Mouse (Mus musculus) heart, postnatal 10 days (tissue): ENCODE results near the gene Strn3. TPM values are rescaled to one million over a fixed set of nuclear protein-coding genes. Genes with fewer than 3 reads are reported as not detected.
"Not testable (repeated sequence)": the region's sequence is repeated elsewhere in the genome, so short reads cannot be mapped to it uniquely, and the experiment has no call there.

Experiments used
- DNase-seq, 2 experiments: peaks; one replicate each; pipeline ENCODE4 v3.0.0; 2021
- intact Hi-C: fragments of 180-260 bp; cut with DNase I; formaldehyde crosslinking; loops from one replicate; pipeline ENCODE4 v1.15.1; 2025
- total RNA-seq, 2 experiments: library from RNA; stranded (reverse); gene quantifications; 2 replicates each; pipeline ENCODE4 v1.2.3; 2021

Strn3 gene
- total RNA-seq, 2 experiments from 2014 or later: 88.2 to 97.4 TPM

DNA sequence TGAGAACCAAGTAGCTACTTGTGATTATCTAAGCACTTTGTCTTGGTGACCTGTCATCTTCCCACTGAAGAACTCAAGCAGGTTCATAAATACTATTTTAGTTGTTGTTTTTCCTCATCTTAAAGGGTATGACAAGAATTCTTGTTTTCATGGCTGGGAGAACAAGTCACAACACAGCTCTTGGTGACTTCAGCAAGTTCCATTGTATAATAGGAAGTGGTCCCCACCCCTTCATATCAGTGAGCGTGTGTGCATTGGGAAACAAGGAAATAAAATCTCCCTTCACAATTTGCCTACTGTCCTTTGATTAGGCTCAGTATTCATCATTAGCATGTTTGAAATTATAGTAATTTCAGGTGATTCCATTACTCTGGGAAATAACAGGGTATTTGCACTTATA lies 3.3 kb upstream of the Strn3 start:
- intact Hi-C loops: no loop called here
- DNase-seq: no peak

DNA sequence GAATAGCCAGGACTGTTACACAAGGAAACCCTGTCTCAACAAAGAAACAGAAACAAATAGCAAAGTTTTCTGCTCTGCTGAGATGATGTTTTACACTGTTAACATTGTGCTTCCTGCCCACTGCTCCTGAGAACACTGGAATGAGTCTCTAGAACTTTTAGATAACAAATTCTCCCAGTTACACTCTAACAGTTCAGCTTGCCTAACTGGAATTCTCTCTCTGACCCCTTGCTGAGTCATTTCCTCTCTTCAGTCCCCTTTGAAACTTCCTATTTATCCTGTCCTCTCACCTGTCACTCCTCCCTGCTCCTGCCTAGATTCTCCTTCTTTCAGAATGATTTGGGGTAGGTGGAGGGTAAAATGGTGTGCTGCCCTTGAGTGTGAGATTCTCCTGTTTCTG lies 2.4 kb upstream of the Strn3 start:
- intact Hi-C loops: no loop called here
- DNase-seq: no peak

DNA sequence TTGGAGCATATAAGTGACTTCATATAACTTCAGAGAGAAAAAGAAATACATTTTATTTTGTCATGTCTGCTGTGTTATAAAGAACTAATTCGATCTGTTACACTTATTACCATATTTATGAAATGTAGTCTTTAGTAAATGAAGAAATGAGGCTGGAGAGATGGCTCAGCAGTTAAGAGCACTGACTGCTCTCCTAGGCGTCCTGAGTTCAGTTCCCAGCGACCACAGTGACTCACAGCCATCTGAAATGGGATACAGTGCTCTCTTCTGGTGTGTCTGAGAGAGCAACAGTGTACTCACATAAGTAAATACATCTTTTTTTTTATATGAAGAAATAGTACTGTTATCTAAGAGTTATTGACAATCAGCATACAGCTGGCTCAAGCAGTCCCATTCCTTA lies 1.7 kb upstream of the Strn3 start:
- intact Hi-C loops: no loop called here
- DNase-seq: no peak

DNA sequence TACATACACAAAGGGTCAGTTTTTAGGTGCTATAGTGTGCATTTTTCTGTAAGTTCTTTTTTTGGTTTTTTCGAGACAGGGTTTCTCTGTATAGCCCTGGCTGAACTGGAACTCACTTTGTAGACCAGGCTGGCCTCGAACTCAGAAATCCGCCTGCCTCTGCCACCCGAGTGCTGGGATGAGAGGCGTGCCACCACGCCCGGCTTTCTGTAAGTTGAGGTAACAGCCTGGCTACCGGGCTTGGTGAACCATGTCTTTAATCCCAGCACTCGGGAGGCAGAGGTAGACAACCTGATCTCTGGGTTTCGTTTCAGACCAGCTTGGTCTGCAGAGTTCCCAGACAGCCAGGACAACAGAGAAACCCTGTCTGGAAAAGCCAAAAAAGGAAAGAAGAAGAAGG lies 1.2 kb upstream of the Strn3 start:
- intact Hi-C loops, DNase-seq: not testable (repeated sequence)

DNA sequence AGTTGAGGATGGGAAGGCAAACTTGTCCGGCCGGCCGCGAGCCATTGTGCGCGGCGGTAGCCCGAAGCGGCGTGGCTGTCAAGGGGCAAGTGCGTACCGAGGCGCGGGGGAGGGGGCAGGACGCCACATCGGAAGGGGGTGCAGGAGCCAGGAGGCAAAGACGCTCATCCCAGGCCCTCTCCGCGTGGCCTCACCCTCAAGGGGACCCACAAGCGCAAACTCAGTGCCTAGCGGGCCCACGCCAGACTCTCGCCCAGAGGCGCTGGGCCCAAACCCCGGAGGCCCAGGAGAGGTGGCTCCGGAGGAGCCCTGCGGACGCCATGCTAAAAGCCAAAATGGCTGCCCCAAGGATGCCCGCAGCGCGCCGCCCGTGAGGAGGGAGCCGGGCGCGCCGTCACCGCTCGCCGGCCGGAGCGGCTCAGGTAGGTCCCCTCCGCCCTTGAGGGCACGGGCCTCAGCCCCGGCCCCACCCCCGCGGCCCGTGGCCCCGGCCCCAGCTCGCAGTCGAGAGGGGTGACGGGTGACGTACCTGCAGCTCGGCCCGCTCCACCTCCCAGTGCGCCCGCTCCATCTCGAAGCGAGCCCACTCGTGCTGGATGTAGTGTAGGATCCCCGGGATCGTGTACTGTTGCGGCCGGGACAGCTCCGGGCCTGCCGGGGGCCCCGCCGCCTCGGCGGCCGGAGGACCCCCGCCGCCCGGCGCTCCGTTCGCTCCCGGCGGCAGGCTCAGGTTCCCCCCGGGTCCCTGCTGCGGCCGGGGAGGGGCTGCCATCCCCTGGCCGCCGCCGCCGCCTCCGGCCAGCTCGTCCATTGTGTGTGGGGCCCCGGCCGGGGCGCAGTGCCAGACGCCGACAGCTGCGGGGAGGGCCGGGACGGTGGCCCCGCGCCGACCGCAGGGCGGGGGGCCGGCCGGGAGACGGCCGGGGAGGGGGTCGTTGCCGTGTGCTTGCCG lies 528 bp downstream of the Strn3 start, which contains the start of gene Ap4s1:
Ap4s1 (plus strand) TSS at position 141 of the 952 bp plus-strand sequence.
- peak; percentile 82 for DNase-seq

DNA sequence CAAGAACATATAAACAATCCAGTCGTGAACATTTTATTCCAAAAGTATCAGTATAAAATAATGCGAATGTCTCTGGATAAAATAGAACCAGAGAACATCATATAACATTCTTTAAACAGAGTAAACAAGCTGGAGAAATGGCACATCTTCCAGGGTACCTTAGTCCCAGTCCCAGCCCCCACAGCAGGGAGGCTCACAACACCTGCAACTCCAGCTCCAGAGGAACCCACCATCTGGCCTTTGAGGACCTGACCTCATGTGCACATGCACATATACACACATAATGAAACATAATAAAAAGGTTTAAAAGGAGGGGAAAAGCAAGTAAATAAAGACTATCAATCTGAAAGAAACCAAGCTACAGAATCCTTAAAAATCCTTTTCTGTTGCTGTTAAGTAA lies 3.2 kb downstream of the Strn3 start:
- intact Hi-C loops: no loop called here
- no peak for DNase-seq

More for the DNA sequence above, 528 bp downstream of the Strn3 start, which contains the start of gene Ap4s1:
- intact Hi-C loops: loop anchor here (2.0 kb wide), 2 partner anchors 14 to 24 kb away; no protein-coding TSS in a partner anchor

DNA sequence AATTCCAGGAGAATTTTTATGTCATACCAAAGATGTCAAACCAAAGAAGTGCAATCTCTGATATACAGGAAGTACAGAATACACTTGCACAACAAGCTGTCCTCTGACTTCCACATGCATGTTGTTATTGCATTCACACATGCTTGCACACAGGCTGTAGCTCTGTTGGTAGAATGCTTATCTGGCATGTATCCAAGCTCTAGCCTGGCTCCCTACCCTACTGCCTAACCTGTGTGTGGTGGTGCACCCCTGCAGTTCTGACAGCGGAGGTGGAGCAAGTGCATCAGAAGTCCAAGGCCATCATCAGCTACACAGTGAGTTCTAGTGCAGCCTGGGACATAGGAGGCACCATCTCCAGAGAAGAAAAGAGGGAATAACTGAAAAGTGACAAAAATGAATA lies 12.9 kb downstream of the Strn3 start:
- intact Hi-C loops: loop anchor here (5.0 kb wide), 1 partner anchor 1448 kb away; no protein-coding TSS in a partner anchor
- DNase-seq: no peak

DNA sequence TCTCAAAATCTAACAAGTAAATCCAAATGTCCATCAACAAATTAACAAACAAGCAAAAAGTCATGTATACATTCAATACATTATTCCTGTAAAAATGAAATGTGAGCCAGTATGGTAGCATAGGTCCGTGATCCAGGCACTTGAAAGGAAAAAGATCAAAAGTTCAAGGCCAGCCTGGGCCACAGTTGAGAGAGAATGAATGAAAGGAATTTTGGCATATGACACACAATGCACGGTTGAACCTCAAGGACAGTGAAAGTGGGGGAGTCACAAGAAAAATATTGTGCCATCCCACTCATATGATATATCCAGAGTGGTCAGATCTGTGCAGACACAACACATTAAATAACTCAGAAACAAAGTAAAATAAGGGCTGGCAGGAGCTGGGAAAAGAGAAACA lies 15.3 kb downstream of the Strn3 start:
- intact Hi-C loops: loop anchor here (2.0 to 5.0 kb wide), 2 partner anchors 14 to 1451 kb away; partner anchors contain the start of genes Ap4s1 and Strn3
- no peak for DNase-seq

DNA sequence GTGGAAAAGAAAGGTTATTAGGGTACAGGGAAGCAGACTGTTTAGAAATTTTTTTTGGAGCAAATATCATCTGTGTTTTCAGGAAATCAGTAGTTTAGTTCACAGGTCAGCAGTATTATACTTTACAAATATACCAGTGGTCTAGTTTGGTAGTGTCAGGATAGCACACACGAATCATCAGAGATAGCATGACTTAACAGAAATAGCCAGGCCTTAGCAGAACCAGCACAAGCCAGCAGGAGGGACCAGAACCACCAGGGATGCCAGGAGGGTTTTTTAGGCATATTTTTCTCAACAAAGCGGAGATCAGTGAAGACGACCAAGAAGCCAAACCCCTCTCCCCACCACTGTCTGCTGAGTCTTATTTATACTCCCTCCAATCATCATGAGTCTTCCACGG lies 18.4 kb downstream of the Strn3 start:
- DNase-seq: no peak
- intact Hi-C loops: no loop called here

DNA sequence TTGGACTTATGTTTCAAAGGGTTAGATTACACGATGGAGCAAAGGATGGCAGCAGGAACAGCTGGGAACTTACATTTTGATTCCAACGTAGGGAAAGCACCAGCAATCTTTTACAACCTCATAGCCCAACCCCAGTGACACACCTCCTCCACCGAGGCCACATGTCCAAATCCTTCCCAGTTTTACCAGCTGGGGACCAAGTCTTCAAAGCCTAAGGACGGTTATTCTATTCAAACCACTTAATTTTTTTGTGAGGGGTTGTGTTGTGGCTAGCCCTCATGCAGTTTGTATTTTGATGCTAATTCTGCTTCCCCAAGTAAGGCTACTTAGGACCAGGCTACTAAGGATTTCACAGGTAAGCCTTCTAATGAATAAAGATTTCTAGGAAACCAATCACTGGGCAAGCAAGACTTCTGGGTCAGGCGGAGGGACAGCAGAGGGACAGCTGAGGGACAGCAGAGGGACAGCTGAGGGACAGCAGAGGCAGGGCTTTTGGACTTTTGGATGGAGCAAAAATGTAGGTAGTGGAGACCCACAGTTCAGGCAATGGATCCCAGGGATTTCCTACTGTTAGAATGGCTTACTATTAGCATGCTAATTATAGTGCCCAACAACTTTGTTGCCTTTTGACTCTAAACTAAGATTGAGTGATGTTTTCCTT lies 20.3 kb downstream of the Strn3 start:
- intact Hi-C loops: no loop called here
- no peak for DNase-seq

DNA sequence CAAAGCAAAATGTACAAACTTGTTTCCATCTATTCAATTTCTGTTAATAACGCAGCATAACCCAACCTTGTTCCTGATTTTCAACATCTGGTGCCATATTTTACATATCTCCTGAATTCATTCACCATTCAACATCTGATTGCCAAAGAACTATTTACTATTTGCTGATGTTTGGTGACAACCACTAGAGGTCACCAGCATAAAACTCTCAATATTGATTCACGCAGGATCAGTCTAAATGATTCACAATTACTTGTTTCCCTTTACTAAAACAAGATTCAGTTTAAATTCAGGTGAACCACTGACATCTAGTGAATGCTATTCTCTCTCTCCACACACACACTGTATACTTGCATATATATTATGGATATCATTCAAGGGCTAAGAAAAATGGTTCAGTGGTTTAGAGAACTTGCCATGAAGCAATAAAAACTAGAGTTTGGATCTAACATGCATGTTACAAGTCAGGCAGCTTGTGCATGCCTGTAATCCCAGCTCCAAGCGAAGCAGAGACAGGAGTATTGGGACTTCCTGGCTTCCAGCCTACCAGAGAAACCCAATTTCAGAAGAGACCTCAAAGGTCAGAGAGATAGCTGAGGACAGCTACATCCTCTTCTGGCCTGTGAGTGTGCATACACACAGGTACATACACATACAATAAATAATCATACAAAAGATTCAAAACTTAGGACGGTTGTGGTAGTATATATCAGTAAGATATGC lies 24.8 kb downstream of the Strn3 start:
- intact Hi-C loops: loop anchor here (2.0 kb wide), 2 partner anchors 24 to 74 kb away; partner anchors contain the start of genes Ap4s1 and Strn3
- DNase-seq: peak in 1 of 2 experiments; percentile 32

DNA sequence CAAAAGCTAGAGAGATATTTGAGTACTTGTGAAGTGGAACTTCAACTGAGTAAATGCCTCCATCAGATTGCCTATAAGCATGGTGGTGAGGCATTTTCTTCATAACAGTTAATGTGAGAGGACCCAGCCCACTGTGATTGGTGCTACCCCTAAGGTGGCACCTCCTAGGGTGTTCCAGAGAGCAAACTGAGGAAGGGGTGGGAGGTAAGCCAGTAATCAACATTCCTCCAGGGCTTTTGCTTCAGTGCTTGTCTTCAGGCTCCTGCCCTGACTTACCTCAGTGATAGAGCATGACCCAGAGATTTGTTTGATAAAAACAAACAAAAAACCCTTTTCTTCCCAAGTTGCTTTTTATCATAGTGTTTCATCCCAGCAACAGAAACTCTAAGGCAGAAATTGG lies 27.8 kb downstream of the Strn3 start:
- intact Hi-C loops: no loop called here
- DNase-seq: no peak

DNA sequence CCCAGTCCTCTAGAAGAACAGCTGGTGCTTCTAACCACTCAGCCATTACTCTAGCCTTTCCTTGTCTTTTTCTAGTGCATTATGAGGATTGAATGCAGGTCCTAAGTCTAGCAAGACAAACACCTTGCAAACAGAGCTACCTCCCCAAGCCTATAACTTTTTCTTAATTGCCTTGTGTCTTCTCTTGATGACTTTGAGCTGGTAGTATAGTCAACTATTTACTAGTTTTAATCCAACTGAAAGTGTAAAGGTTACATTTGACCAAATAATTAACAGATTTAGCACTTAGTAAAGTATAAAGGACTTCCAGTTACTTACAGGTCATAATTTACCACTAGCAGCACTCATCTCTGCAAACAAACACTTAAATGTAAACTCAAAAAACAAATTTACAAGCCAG lies 28.7 kb downstream of the Strn3 start:
- DNase-seq: no peak
- intact Hi-C loops: no loop called here

DNA sequence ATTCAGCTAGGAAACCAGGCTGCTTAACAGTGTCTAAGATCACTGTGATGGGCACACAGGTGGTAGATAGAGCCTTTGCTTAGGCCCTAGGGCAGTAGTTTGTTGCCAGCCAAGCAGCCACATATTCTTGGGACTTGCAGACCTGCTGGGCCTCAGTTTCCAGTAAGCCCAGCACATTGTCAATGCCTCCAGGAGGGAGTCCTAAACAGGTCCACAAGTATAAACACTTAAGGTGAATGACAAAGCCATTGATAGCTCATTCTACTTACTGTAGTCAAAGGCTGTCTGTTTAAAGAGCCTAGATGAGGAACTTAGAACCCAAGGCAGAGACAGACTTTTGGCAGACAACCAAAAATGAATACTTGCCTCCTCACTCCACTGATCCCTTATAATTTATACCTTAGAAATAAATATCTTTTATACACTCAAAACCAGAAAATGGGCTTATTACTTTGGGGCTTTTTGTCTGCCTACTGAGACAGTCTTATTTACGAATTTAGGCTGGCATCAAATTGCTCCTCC lies 35.7 kb downstream of the Strn3 start:
- intact Hi-C loops: no loop called here
- DNase-seq: no peak

DNA sequence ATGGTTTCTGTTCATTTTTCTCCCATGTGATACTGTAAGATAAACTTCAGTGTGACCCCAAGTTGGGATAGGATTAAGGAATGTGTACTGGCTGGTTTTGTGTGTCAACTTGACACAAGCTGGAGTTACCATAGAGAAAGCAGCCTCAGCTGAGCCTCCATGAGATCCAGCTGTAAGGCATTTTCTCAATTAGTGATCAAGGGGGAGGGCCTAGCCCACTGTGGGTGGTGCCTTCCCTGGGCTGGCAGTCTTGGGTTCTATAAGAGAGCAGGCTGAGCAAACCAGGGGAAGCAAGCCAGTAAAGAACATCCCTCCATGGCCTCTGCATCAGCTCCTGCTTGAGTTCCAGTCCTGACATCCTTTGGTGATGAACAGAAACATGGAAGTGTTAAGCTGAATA lies 42.3 kb downstream of the Strn3 start:
- not testable (repeated sequence) for DNase-seq
- intact Hi-C loops: loop anchor here (10.0 kb wide), 1 partner anchor 245 kb away; no protein-coding TSS in a partner anchor

DNA sequence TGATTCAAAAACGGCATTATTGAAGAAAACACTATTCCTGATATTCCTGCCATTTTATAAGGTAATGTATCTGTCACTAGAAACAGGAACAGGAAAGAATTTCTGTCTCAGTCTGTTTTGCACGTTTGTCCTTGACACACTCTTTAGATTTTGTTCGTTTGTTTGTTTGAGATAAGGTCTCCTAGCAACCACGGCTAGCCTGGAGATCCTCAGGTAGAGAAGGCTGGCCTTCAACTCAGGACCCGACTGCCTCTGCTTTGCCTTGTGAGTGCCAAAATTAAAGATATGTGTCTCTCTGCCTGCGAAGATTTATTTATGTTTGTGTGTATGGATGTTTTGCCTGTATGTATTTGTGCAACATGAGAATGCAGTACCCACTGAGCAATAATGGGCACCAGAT lies 49.8 kb downstream of the Strn3 start:
- intact Hi-C loops: loop anchor here (10.0 kb wide), 1 partner anchor 253 kb away; no protein-coding TSS in a partner anchor
- DNase-seq: no peak

DNA sequence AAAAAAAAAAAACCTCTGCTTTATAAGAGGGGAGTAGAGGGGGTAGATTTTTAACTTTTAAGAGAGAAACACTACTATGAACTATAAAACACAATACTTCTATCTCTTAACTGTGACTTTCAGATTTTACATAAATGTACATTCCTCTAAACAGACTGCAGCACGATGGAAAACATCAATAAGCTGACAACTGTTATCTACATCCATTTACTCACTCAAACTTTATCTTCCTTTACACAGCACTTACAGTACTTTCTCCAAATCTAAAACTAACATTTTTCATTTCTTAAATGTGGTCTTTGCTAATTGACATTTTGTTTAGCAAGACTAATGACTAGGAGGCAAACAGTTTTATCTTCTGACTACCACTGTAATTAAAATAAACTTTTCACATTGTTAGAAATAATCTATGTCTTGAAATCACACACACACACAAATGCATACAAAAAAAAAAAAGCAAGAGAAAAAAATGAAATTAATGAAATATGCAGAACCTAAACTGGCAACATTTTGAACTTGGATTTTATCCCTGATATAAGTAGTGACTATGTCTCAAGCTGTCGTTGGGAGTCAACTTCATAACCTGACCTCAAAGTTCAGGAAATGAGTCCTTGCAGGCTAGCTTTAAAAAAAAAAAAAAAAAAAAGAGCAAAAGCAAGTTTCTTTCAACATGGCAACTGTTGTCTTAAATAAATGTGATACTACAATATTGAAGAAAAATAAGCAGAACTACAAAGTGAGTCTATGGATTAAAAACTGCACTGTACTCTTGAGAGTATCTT lies 54.8 kb downstream of the Strn3 start:
- DNase-seq: no peak
- intact Hi-C loops: no loop called here

DNA sequence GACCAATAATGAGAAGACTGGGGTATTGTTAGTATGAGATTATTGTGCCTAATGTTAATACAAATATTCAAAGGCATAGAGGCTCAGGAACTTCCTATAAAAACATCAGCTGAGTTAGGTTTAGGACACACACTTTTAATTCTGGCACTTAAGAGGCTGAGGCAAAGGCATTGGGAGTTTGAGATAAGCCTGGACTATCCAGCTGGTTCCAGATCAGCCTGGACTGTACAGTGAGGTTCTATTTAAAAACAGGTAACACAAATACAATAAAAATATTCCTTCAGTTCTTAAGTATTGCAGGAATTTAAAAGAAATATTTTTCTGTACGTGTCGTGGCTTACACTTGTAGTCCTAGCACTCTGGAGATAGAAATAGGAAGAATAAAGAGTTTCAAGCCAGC lies 55.4 kb downstream of the Strn3 start:
- intact Hi-C loops: no loop called here
- DNase-seq: peak; percentile 18 to 31

DNA sequence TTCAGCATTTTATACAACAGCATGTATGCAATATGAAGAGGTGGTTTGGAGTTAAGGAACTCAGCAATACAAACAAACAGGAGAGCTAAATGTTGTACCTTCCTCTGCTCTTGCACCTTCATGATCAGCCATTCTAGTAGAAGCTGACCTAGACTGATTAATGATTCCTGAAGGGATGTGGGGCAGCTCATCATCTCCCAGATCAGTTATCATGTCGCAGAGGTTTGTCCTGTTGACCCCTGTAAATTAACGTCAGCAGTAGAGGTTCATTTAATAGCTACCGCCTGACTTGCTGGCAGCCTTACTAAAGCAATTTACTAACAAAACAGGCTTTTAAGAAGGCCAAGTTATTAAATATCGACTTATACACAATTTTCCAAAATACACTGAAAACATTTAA lies 58.2 kb downstream of the Strn3 start:
- intact Hi-C loops: no loop called here
- DNase-seq: no peak

DNA sequence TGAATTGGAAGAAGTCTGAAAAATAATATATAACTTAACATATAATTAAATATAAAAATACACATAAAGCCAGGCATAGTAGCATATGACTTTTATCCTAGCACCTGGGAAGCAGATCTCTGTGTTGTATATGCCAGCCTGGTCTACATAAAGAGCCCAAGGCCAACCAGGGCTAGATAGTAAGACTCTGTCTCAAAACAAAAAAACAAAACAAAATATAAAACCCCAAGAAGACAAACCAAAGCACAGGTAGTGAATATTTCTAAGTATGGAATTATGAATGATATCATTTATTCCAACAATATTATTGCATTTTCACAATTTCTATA lies 68.4 kb downstream of the Strn3 start:
- intact Hi-C loops: loop anchor here (5.0 kb wide), 1 partner anchor 221 kb away; no protein-coding TSS in a partner anchor
- no peak for DNase-seq
